Mouse (Mus musculus) liver, embryonic 14.5 days (tissue): ENCODE data around the gene Agmo. TPM values are rescaled to one million over a fixed set of nuclear protein-coding genes. Genes with fewer than 3 reads are reported as not detected.

Experiments used
- ATAC-seq: fragments of 200-750 bp; cut with Nextera tagmentation; 2 replicates; pipeline ENCODE4 v1.8.0; 2017; ENCODE audit warnings: moderate number of reproducible peaks, mild to moderate bottlenecking, moderate library complexity; ENCODE audit not compliant: insufficient read depth
- DNase-seq, 3 experiments: peaks; one replicate each; pipeline ENCODE4 v3.0.0-alpha.2; 2012 to 2013; ENCODE audit warnings: low read depth in 3 of 3, low spot score in 3 of 3
- H3K27ac ChIP-seq: fragments of 300-500 bp; sonication (generic); 2 replicates; pipeline ENCODE4 v1.5.1; 2014; ENCODE audit warnings: moderate library complexity, mild to moderate bottlenecking, control low read depth, inconsistent platforms
- H3K27me3 ChIP-seq: fragments of 300-500 bp; sonication (generic); 2 replicates; pipeline ENCODE4 v1.6.1; 2014; ENCODE audit warnings: mild to moderate bottlenecking, low read length, moderate library complexity; ENCODE audit not compliant: control insufficient read depth, insufficient read depth
- H3K36me3 ChIP-seq: fragments of 300-500 bp; sonication (generic); replicated peaks from 2 replicates; pipeline ENCODE4 v1.6.1; 2014; ENCODE audit warnings: low read depth; ENCODE audit not compliant: control insufficient read depth, insufficient read depth
- H3K4me1 ChIP-seq, 2 experiments: fragments of 200-500 bp in 1 of 2; fragments of 300-500 bp in 1 of 2; sonication (generic) in 1 of 2; replicated peaks; 2 replicates each; pipeline ENCODE4 v1.6.1; 2012 to 2014; ENCODE audit warnings: antibody characterized with exemption in 1 of 2, inconsistent platforms in 1 of 2, low read length in 1 of 2; ENCODE audit not compliant: control insufficient read depth in 2 of 2, insufficient read depth in 2 of 2
- H3K4me2 ChIP-seq: fragments of 300-500 bp; sonication (generic); 2 replicates; pipeline ENCODE4 v1.6.1; 2014; ENCODE audit warnings: low read depth, mild to moderate bottlenecking, control low read depth, moderate library complexity
- H3K4me3 ChIP-seq, 2 experiments: fragments of 200-500 bp in 1 of 2; fragments of 300-500 bp in 1 of 2; sonication (generic) in 1 of 2; 2 replicates each; pipeline ENCODE4 v1.5.1; 2012 to 2014; ENCODE audit warnings: low read depth in 2 of 2, low read length in 2 of 2, mild to moderate bottlenecking in 2 of 2, control low read depth in 1 of 2, inconsistent platforms in 1 of 2, moderate library complexity in 1 of 2; ENCODE audit not compliant: insufficient read depth in 1 of 2
- H3K9ac ChIP-seq: fragments of 300-500 bp; sonication (generic); replicated peaks from 2 replicates; pipeline ENCODE4 v1.6.1; 2014; ENCODE audit warnings: mild to moderate bottlenecking, control low read depth, moderate library complexity
- H3K9me3 ChIP-seq: fragments of 300-500 bp; sonication (generic); 2 replicates; pipeline ENCODE4 v1.6.1; 2016; ENCODE audit warnings: low read length, mixed read lengths; ENCODE audit not compliant: control insufficient read depth
- CTCF ChIP-seq: IDR thresholded peaks from 2 replicates; pipeline ENCODE4 v1.5.1; 2016; ENCODE audit warnings: antibody characterized with exemption, low read depth, control low read depth
- EP300 ChIP-seq: IDR thresholded peaks from 2 replicates; pipeline ENCODE4 v1.6.1; 2016; ENCODE audit warnings: antibody characterized with exemption, low read depth
- WGBS: fragments of 180-500 bp; shearing (Covaris S2); extraction: QIAGEN DNeasy Blood & Tissue Kit; methylation state at CpG from one replicate; pipeline ENCODE4 v1.1.7; 2014; ENCODE audit not compliant: insufficient replicate concordance; 5-methylcytosine and 5-hydroxymethylcytosine counted together
- polyA plus RNA-seq, 2 experiments: library from polyadenylated mRNA; depleted of rRNA in 1 of 2; stranded (reverse) in 1 of 2; unstranded in 1 of 2; fragments of >200 nt; fragmentation: Nextera tagmentation in 1 of 2; extraction: Ambion mirVana in 1 of 2; gene quantifications; 2 replicates each; pipeline versions ENCODE4 v1.2.1 to v1.2.3; 2012 to 2014

Gene Agmo
- polyA plus RNA-seq, 2 experiments = 4.6 to 13.9 TPM

GRCm38 (mm10) chr12:37558284-37558683, 316.8 kb downstream of the Agmo start:
- no peak for ATAC-seq
- Histone ChIP-seq H3K4me1 (no peaks in the 10 kb centered on the region), H3K9ac (no peak overlapping the region), H3K9me3 (no peaks in the 10 kb centered on the region), H3K4me3 (no peak overlapping the region), H3K27ac (no peak overlapping the region), H3K4me2 (no peak overlapping the region), H3K27me3 (no peaks in the 10 kb centered on the region), H3K36me3 (no peaks in the 10 kb centered on the region)
- TF ChIP-seq CTCF (no peak), EP300 (no peak)
- DNase-seq = no peak
- 17% methylated on average over 1 of the region's 1 CpGs for WGBS

- Histone ChIP-seq H3K4me3 (no peak overlapping the region), H3K4me1 (no peaks in the 10 kb centered on the region), H3K9me3 (no peaks in the 10 kb centered on the region), H3K9ac (no peak overlapping the region), H3K27me3 (no peaks in the 10 kb centered on the region), H3K27ac (no peak overlapping the region), H3K36me3 (no peaks in the 10 kb centered on the region), H3K4me2 (no peak overlapping the region)
- TF ChIP-seq CTCF (no peak), EP300 (no peak)
- no peak for DNase-seq
- 68% methylated on average over 5 of the region's 5 CpGs for WGBS
- ATAC-seq = no peak
These were observed 324.6 kb downstream of the Agmo start for GRCm38 (mm10) chr12:37565882-37566596.

GRCm38 (mm10) chr12:37571922-37572321, 330.5 kb downstream of the Agmo start:
- Histone ChIP-seq H3K9ac (no peak overlapping the region), H3K27me3 (no peaks in the 10 kb centered on the region), H3K4me2 (no peak overlapping the region), H3K4me3 (no peak overlapping the region), H3K27ac (no peak overlapping the region), H3K4me1 (no peaks in the 10 kb centered on the region), H3K9me3 (no peaks in the 10 kb centered on the region), H3K36me3 (no peaks in the 10 kb centered on the region)
- DNase-seq (no peak), ATAC-seq (no peak)
- TF ChIP-seq EP300 = no peak
- no peak for TF ChIP-seq CTCF
- 54% methylated on average over 3 of the region's 3 CpGs for WGBS

GRCm38 (mm10) chr12:37582777-37583176, 341.3 kb downstream of the Agmo start:
- DNase-seq = no peak
- TF ChIP-seq EP300 (no peak), CTCF (no peak)
- Histone ChIP-seq H3K4me2 (no peak overlapping the region), H3K27ac (no peak overlapping the region), H3K36me3 (no peaks in the 10 kb centered on the region), H3K27me3 (no peaks in the 10 kb centered on the region), H3K9ac (no peak overlapping the region), H3K4me3 (no peak overlapping the region), H3K4me1 (no peaks in the 10 kb centered on the region), H3K9me3 (no peaks in the 10 kb centered on the region)
- WGBS = 65% methylated on average over 8 of the region's 8 CpGs
- no peak for ATAC-seq

- H3K9me3 ChIP-seq = no peaks in the 10 kb centered on the region
- H3K4me3 ChIP-seq = no peak overlapping the region
- no peak overlapping the region for H3K27ac ChIP-seq
- no peaks in the 10 kb centered on the region for H3K27me3 ChIP-seq
- no peak overlapping the region for H3K9ac ChIP-seq
- no peak for TF ChIP-seq EP300
- DNase-seq (no peak), ATAC-seq (no peak)
- 36% methylated on average over 3 of the region's 3 CpGs for WGBS
- no peaks in the 10 kb centered on the region for H3K36me3 ChIP-seq
- no peaks in the 10 kb centered on the region for H3K4me1 ChIP-seq
- no peak overlapping the region for H3K4me2 ChIP-seq
These were observed 351.4 kb downstream of the Agmo start for GRCm38 (mm10) chr12:37592853-37593252.
